Mouse (Mus musculus): ENCODE measurements at regions not wholly inside any gene's neighbourhood (a gene's known extent, or its start where the extent isn't known, plus 50 kb on each side); places are given as distances from the start of the nearest gene placed in this dataset.

- TF ChIP-seq CTCF (IDR thresholded peaks at IDR 0.05; ENCODE audit: extremely low read depth, insufficient read depth, low read length) (no peak), POLR2A (IDR thresholded peaks at IDR 0.05; ENCODE audit: extremely low read depth, insufficient read depth, low read length) (no peak)
Measured at GRCm38 (mm10) chr3:61478861-61479584, 113.3 kb upstream of the B430305J03Rik start.

Measured in cortical plate, adult 2 months (tissue).